Mouse (Mus musculus) E14TG2a.4 (cell line): Measurements from ENCODE around the gene Cd4.

Experiments
- CTCF ChIP-seq: conservative IDR thresholded peaks from 2 replicates; pipeline ENCODE4 v1.5.1; 2014; ENCODE audit warnings: low read length
- NANOG ChIP-seq: IDR thresholded peaks from 2 replicates; pipeline ENCODE4 v1.6.1; 2014; ENCODE audit warnings: borderline replicate concordance, low read length, mixed read lengths
- POU5F1 ChIP-seq: IDR thresholded peaks from 2 replicates; pipeline ENCODE4 v1.6.1; 2014; ENCODE audit warnings: low read length, borderline replicate concordance

- TF ChIP-seq CTCF (no peak), NANOG (no peak), POU5F1 (no peak)
These were observed 53.4 kb downstream of the Cd4 start for GRCm38 (mm10) chr6:124834512-124835081.
